Mouse (Mus musculus): ENCODE results near the gene Vmn1r139. TPM values are rescaled to one million over a fixed set of nuclear protein-coding genes. Genes with fewer than 3 reads are reported as not detected.
"Not testable (repeated sequence)": the region's sequence is repeated elsewhere in the genome, so short reads cannot be mapped to it uniquely, and the experiment has no call there.

The Vmn1r139 gene
- not detected in 2 replicates for polyA plus RNA-seq (2015; fragmentation: Nextera tagmentation; extraction: Ambion mirVana)

DNA sequence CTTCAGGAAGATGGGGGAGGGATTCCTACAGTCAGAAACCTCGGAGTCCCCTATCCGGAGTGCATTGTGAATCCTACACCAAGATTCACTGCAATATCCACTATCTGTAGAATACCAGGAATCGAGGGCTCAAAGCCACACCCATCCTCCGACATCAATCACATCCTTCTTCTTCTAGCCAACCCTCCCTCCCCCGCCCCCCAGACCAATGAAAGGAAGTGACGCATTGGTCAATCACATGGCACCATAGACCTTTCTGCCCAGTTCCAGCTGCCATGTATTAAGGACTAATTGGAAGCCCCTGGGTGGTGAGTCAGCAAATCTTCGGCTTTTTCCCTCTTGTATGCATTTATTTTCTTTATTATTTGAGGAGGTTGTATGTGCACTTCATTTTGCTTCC is at the start of gene Vmn1r139:
TSS of gene Vmn1r139 (plus strand) at position 301 of the 400 bp plus-strand sequence.
- not testable (repeated sequence) for H3K4me2 ChIP-seq; H3K9me3 ChIP-seq; H3K4me3 ChIP-seq; H3K27me3 ChIP-seq; ATAC-seq (ENCODE audit: insufficient number of reproducible peaks, low FRiP score, low TSS enrichment, low read depth); H3K4me1 ChIP-seq; H3K9ac ChIP-seq; H3K27ac ChIP-seq; H3K36me3 ChIP-seq
- no CpG with 5 or more reads among the region's 7 CpGs for WGBS

DNA sequence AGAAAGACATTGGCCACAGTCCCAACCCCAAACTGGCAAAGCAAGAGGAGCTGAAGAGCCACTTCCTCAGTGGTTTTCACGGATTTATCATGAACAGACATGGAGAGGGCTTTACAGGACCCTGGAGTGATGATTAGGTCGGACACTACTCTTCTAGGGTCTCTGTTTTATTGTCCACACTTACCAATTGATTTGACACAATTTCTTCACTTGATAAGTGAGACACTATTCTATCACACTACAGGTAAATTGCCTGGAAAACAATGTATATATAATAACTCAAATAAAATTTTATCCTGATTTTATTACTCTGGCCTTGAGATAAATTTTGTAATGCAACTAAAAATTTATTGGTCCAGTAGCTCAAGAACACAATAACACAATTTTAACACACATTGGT is 40.1 kb upstream of the Vmn1r139 start, which contains the start of gene Vmn1r138:
TSS of gene Vmn1r138 (minus strand) at position 101 of the 400 bp plus-strand sequence.
- H3K27ac ChIP-seq; H3K4me3 ChIP-seq; H3K9me3 ChIP-seq; H3K27me3 ChIP-seq; H3K4me1 ChIP-seq; ATAC-seq (ENCODE audit: insufficient number of reproducible peaks, low FRiP score, low TSS enrichment, low read depth); H3K9ac ChIP-seq; H3K36me3 ChIP-seq; H3K4me2 ChIP-seq: not testable (repeated sequence)
- no CpG with 5 or more reads among the region's 2 CpGs for WGBS

GRCm38 (mm10) chr7:22056205-22056604 is 12.7 kb upstream of the Vmn1r139 start, which contains the start of gene Gm6176:
TSS of gene Gm6176 (minus strand) at chr7:22056305.
- H3K4me3 ChIP-seq; H3K4me1 ChIP-seq; H3K9ac ChIP-seq; H3K27ac ChIP-seq; H3K27me3 ChIP-seq; H3K4me2 ChIP-seq; H3K9me3 ChIP-seq; H3K36me3 ChIP-seq; ATAC-seq (ENCODE audit: insufficient number of reproducible peaks, low FRiP score, low TSS enrichment, low read depth): not testable (repeated sequence)
- no CpG with 5 or more reads among the region's 1 CpGs for WGBS

- not testable (repeated sequence) for ATAC-seq (ENCODE audit: insufficient number of reproducible peaks, low FRiP score, low TSS enrichment, low read depth); H3K4me2 ChIP-seq; H3K4me3 ChIP-seq; H3K27me3 ChIP-seq; H3K4me1 ChIP-seq; H3K36me3 ChIP-seq; H3K27ac ChIP-seq; H3K9me3 ChIP-seq; H3K9ac ChIP-seq
- no CpG with 5 or more reads among the region's 2 CpGs for WGBS
Measured at GRCm38 (mm10) chr7:22118145-22118544, 49.3 kb downstream of the Vmn1r139 start, which contains the start of gene Gm16451. TSS of gene Gm16451 (minus strand) at chr7:22118245.

DNA sequence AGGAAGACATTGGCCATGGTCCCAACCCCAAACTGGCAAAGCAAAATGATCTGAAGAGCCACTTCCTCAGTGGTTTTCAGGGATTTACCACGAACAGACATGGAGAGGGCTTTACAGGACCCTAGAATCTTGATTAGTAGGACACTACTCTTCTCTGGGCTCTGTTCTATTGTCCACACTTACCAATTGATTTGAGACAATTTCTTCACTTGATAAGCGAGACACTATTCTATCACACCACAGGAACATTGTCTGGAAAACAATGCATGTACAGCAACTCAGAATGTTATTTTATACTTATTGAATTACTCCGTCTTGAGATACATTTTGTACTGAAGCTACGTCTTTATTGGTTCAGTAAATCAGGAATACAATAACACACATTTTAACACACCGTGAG is 65.8 kb downstream of the Vmn1r139 start, which contains the start of gene Gm10666:
TSS of gene Gm10666 (minus strand) at position 101 of the 400 bp plus-strand sequence.
- whole genome bisulfite sequencing, result no CpG with 5 or more reads among the region's 5 CpGs
- ATAC-seq (ENCODE audit: insufficient number of reproducible peaks, low FRiP score, low TSS enrichment, low read depth); H3K4me1 ChIP-seq; H3K4me2 ChIP-seq; H3K9ac ChIP-seq; H3K27ac ChIP-seq; H3K27me3 ChIP-seq; H3K9me3 ChIP-seq; H3K4me3 ChIP-seq; H3K36me3 ChIP-seq: not testable (repeated sequence)

Other genes starting within 250 kb of the Vmn1r139 start
- not detected in 2 replicates for gene Vmn1r135, start 236.7 kb upstream of the Vmn1r139 start, polyA plus RNA-seq (2015; fragmentation: Nextera tagmentation; extraction: Ambion mirVana)
- not detected in 2 replicates for gene Gm5725, start 224.8 kb upstream of the Vmn1r139 start, polyA plus RNA-seq (2015; fragmentation: Nextera tagmentation; extraction: Ambion mirVana)
- not detected in 2 replicates for gene Gm5891, start 147.8 kb upstream of the Vmn1r139 start, polyA plus RNA-seq (2015; fragmentation: Nextera tagmentation; extraction: Ambion mirVana)
- gene Vmn1r137, start 74.5 kb upstream of the Vmn1r139 start, polyA plus RNA-seq (2015; fragmentation: Nextera tagmentation; extraction: Ambion mirVana), result not detected in 2 replicates
- not detected in 2 replicates for gene Vmn1r138, start 40.2 kb upstream of the Vmn1r139 start, polyA plus RNA-seq (2015; fragmentation: Nextera tagmentation; extraction: Ambion mirVana)
- not detected in 2 replicates for gene Gm6176, start 12.8 kb upstream of the Vmn1r139 start, polyA plus RNA-seq (2015; fragmentation: Nextera tagmentation; extraction: Ambion mirVana)
- gene Gm16451, start 49.2 kb downstream of the Vmn1r139 start, polyA plus RNA-seq (2015; fragmentation: Nextera tagmentation; extraction: Ambion mirVana), result not detected in 2 replicates
- gene Gm10666, start 65.7 kb downstream of the Vmn1r139 start, polyA plus RNA-seq (2015; fragmentation: Nextera tagmentation; extraction: Ambion mirVana), result not detected in 2 replicates
- gene Vmn1r142, start 95.0 kb downstream of the Vmn1r139 start, polyA plus RNA-seq (2015; fragmentation: Nextera tagmentation; extraction: Ambion mirVana), result not detected in 2 replicates
- not detected in 2 replicates for gene Vmn1r143, start 120.3 kb downstream of the Vmn1r139 start, polyA plus RNA-seq (2015; fragmentation: Nextera tagmentation; extraction: Ambion mirVana)
- not detected in 2 replicates for gene Gm8653, start 132.2 kb downstream of the Vmn1r139 start, polyA plus RNA-seq (2015; fragmentation: Nextera tagmentation; extraction: Ambion mirVana)
- gene Gm8453, start 160.4 kb downstream of the Vmn1r139 start, polyA plus RNA-seq (2015; fragmentation: Nextera tagmentation; extraction: Ambion mirVana), result not detected in 2 replicates

Measured in limb, embryonic 15.5 days (tissue).